Mouse (Mus musculus) E14TG2a.4 (cell line): Measurements from ENCODE around the gene Fabp2.

Experiments used
- CTCF ChIP-seq: conservative IDR thresholded peaks from 2 replicates; pipeline ENCODE4 v1.5.1; 2014; ENCODE audit warnings: low read length
- POU5F1 ChIP-seq: IDR thresholded peaks from 2 replicates; pipeline ENCODE4 v1.6.1; 2014; ENCODE audit warnings: low read length, borderline replicate concordance

- TF ChIP-seq CTCF (no peak), POU5F1 (no peak)
Measured at GRCm38 (mm10) chr3:122848410-122849034, 46.4 kb upstream of the Fabp2 start.
